Comparison of ENCODE assay signal across 5 mouse cellular contexts in the genomic region with DNA sequence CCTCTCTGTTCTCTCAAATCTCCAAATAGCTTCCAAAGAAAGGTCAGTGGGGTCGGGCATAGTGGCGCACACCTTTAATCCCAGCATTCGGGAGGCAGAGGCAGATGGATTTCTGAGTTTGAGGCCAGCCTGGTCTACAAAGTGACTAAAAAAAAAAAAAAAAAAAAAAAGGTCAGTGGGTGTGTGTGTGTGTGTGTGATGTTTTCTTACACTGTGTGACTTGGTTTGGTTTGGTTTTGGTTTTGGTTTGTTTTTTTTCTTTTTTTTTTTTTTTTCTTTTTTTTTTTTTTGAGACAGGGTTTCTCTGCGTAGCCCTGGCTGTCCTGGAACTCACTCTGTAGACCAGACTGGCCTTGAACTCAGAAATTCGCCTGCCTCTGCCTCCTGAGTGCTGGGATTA. TPM values are rescaled to one million over a fixed set of nuclear protein-coding genes. Genes with fewer than 3 reads are reported as not detected.
DNase-seq lines count a peak whose midpoint lies in the region; ATAC-seq and TF ChIP-seq lines count a peak whose summit lies in the region.
"Not testable (repeated sequence)": the region's sequence is repeated elsewhere in the genome, so short reads cannot be mapped to it uniquely, and the experiment has no call there.

No protein-coding gene starts in this region.

- TF ChIP-seq POLR2A in CH12.LX (IDR thresholded peaks at IDR 0.05; ENCODE audit: low read depth, low read length); ES-Bruce4 (IDR thresholded peaks at IDR 0.05; ENCODE audit: insufficient read depth, low read length): not testable (repeated sequence)

- not testable (repeated sequence) for TF ChIP-seq EP300 in CH12.LX (IDR thresholded peaks at IDR 0.05; ENCODE audit: low read length); ES-Bruce4 (IDR thresholded peaks at IDR 0.05; ENCODE audit: insufficient read depth, low read depth, low read length)

- in situ Hi-C loops in CH12.LX (cut with MboI; ENCODE audit: low pct_ligation_motif_present, low pct_unique_long_range_greater_than_20kb, low sequenced_read_pairs); ES-E14 (cut with MboI; ENCODE audit: low sequenced_read_pairs in 2 of 2, unreplicated experiment in 2 of 2): not testable (repeated sequence)

- not testable (repeated sequence) for TF ChIP-seq RAD21 in CH12.LX (IDR thresholded peaks at IDR 0.05; ENCODE audit: low read depth, low read length)

- H3K9me3 ChIP-seq in CH12.LX (replicated peaks; ENCODE audit: low read length); ES-Bruce4 (replicated peaks; ENCODE audit: control insufficient read depth, insufficient read depth, low read length, poor library complexity, severe bottlenecking); ES-E14 (ENCODE audit: control insufficient read depth, insufficient read depth, low read depth, low read length); liver, embryonic 13.5 days (replicated peaks): not testable (repeated sequence)

- not testable (repeated sequence) for H3K27ac ChIP-seq in CH12.LX (ENCODE audit: insufficient read depth, low read depth); ES-E14 (ENCODE audit: insufficient read depth, low read depth, low read length, poor library complexity, severe bottlenecking)
- H3K27ac ChIP-seq in ES-Bruce4 (ENCODE audit: insufficient read depth, low read length): peak overlapping the region; percentile 64
- peak overlapping the region; percentile 41; the same call in 1 of the 2 replicates for H3K27ac ChIP-seq in liver, embryonic 13.5 days

- H3K36me3 ChIP-seq in CH12.LX (replicated peaks in 1 of 2; ENCODE audit: control insufficient read depth in 1 of 2, insufficient read depth in 1 of 2, low read length in 1 of 2); ES-Bruce4 (ENCODE audit: control insufficient read depth, insufficient read depth, low read length, poor library complexity, severe bottlenecking); ES-E14 (ENCODE audit: control insufficient read depth, insufficient read depth, low read length, poor library complexity, severe bottlenecking); liver, embryonic 13.5 days: not testable (repeated sequence)

- 77% methylated on average over 5 of the region's 5 CpGs for WGBS in liver, embryonic 13.5 days (ENCODE audit: insufficient replicate concordance)

- H3K9ac ChIP-seq in CH12.LX (ENCODE audit: insufficient read depth, low read depth); liver, embryonic 13.5 days: not testable (repeated sequence)
- peak overlapping the region; percentile 38 for H3K9ac ChIP-seq in ES-Bruce4 (ENCODE audit: low read depth, poor library complexity, severe bottlenecking)
- peak overlapping the region; percentile 38; the same call in 1 of the 2 replicates for H3K9ac ChIP-seq in ES-E14 (ENCODE audit: insufficient read depth, low read depth, low read length, poor library complexity, severe bottlenecking)

- H3K4me2 ChIP-seq in CH12.LX (ENCODE audit: insufficient read depth, low read depth, poor library complexity, severe bottlenecking): 0 out of 2 replicates have a peak overlapping the region, but pooled peaks have one; percentile 26
- not testable (repeated sequence) for H3K4me2 ChIP-seq in liver, embryonic 13.5 days

- not testable (repeated sequence) for H3K27me3 ChIP-seq in CH12.LX (replicated peaks); ES-Bruce4 (ENCODE audit: control insufficient read depth, insufficient read depth, low read length, poor library complexity, severe bottlenecking); liver, embryonic 13.5 days

- not testable (repeated sequence) for ATAC-seq in liver, embryonic 13.5 days (ENCODE audit: low read depth)

- peaks cover 8 to 23% of the 10 kb centered on the region in 2 experiments for H3K4me1 ChIP-seq in CH12.LX (ENCODE audit: control insufficient read depth in 1 of 2, insufficient read depth in 2 of 2)
- not testable (repeated sequence) for H3K4me1 ChIP-seq in ES-Bruce4 (ENCODE audit: control insufficient read depth, insufficient read depth, low read length); ES-E14 (ENCODE audit: control insufficient read depth in 2 of 2, insufficient read depth in 2 of 2, low read length in 2 of 2, poor library complexity in 1 of 2)
- H3K4me1 ChIP-seq in liver, embryonic 13.5 days (replicated peaks): peaks cover 46% of the 10 kb centered on the region

- not testable (repeated sequence) for DNase-seq in CH12.LX (ENCODE audit: extremely low read depth); ES-E14 (ENCODE audit: low read depth, low spot score); liver, embryonic 13.5 days
- DNase-seq in induced T-regulatory cell, adult 2 months (ENCODE audit: low read depth): peak; percentile 46

- not testable (repeated sequence) for H3K4me3 ChIP-seq in CH12.LX (replicated peaks in 1 of 3; ENCODE audit: low read depth in 2 of 3, low read length in 2 of 3, poor library complexity in 1 of 3); ES-E14 (ENCODE audit: insufficient read depth in 1 of 2, low read depth in 1 of 2, low read length in 2 of 2, poor library complexity in 1 of 2, severe bottlenecking in 1 of 2); liver, embryonic 13.5 days (replicated peaks)
- peak overlapping the region; percentile 3; the same call in 1 of the 2 replicates for H3K4me3 ChIP-seq in ES-Bruce4 (ENCODE audit: low read depth, low read length)

- not testable (repeated sequence) for H3K79me2 ChIP-seq in CH12.LX (replicated peaks; ENCODE audit: control insufficient read depth, extremely low read depth, insufficient read depth, poor library complexity, severe bottlenecking)

- TF ChIP-seq CTCF in CH12.LX (conservative IDR thresholded peaks at IDR 0.05 in 1 of 2, IDR thresholded peaks at IDR 0.05 in 1 of 2; ENCODE audit: low read depth in 2 of 2, low read length in 2 of 2); ES-Bruce4 (IDR thresholded peaks at IDR 0.05; ENCODE audit: low read depth, low read length): not testable (repeated sequence)

- dilution Hi-C loops in CH12.LX (cut with MboI; ENCODE audit: extremely low pct_ligation_motif_present, extremely low pct_unique_long_range_greater_than_20kb, low sequenced_read_pairs): not testable (repeated sequence)

TF ChIP-seq in CH12.LX, 34 proteins besides CTCF, POLR2A, EP300 and RAD21:
- peak; percentile 92 for TF ChIP-seq ZNF384 (IDR thresholded peaks at IDR 0.05; ENCODE audit: low read depth, low read length)

TF ChIP-seq in ES-E14, 5 proteins besides CTCF, POLR2A, EP300 and RAD21:
- peak; percentile 91 for TF ChIP-seq ZNF384 (IDR thresholded peaks at IDR 0.05; ENCODE audit: low read depth, low read length)
TF ChIP-seq in ES-E14: peak in this region for 1; not testable (repeated sequence) for 4.

RNA-seq across cellular contexts. Expression of gene Eif5, which starts 18.1 kb away (rescaled TPM):
- 118 and 129 TPM in 2 replicates for total RNA-seq in CH12.LX (2012; rRNA removed)
- total RNA-seq in CH12.LX (2014; rRNA removed): 156 and 182 TPM in 2 replicates
- polyA plus RNA-seq in CH12.LX (2012; ENCODE audit: insufficient read length, low read depth): 282 and 284 TPM in 2 replicates
- polyA plus RNA-seq in ES-Bruce4 (2011; ENCODE audit: insufficient read depth, insufficient read length, low read depth, missing spikeins): 315 and 323 TPM in 2 replicates
- total RNA-seq in ES-E14 (2012; rRNA removed): 269 and 331 TPM in 2 replicates
- 677 and 738 TPM in 2 replicates for polyA plus RNA-seq in liver, embryonic 13.5 days (2015; fragmentation: Nextera tagmentation; extraction: Ambion mirVana)

RNA-seq across cellular contexts. Expression of gene Mark3, which starts 18.4 kb away (rescaled TPM):
- total RNA-seq in CH12.LX (2012; rRNA removed) (40.2 and 43.7 TPM in 2 replicates), CH12.LX (2014; rRNA removed) (51.2 and 58.7 TPM in 2 replicates), ES-E14 (2012; rRNA removed) (75.5 and 90.9 TPM in 2 replicates)
- polyA plus RNA-seq in CH12.LX (2012; ENCODE audit: insufficient read length, low read depth) (34.3 and 40.7 TPM in 2 replicates), ES-Bruce4 (2011; ENCODE audit: insufficient read depth, insufficient read length, low read depth, missing spikeins) (86.1 and 90.2 TPM in 2 replicates)
- 13.9 and 14.6 TPM in 2 replicates for polyA plus RNA-seq in liver, embryonic 13.5 days (2015; fragmentation: Nextera tagmentation; extraction: Ambion mirVana)
